Mouse (Mus musculus): ENCODE measurements around the gene Abcd2. TPM values are rescaled to one million over a fixed set of nuclear protein-coding genes. Genes with fewer than 3 reads are reported as not detected.
A peak's percentile ranks its signal among the peaks of the same experiment; 100 is the strongest.

The Abcd2 gene
- total RNA-seq (2021) (1 to 10 TPM; 3.9 to 4.8 TPM), polyA plus RNA-seq (2012; rRNA removed) (2.2 and 2.3 TPM in 2 replicates)
- long read RNA-seq, full-length matches to known transcripts: 4 of 5 reads
- long read RNA-seq, partial matches to known transcripts: 0 of 5 reads
- long read RNA-seq, other reads (novel, unspliced or antisense): 1 of 5 reads

DNA sequence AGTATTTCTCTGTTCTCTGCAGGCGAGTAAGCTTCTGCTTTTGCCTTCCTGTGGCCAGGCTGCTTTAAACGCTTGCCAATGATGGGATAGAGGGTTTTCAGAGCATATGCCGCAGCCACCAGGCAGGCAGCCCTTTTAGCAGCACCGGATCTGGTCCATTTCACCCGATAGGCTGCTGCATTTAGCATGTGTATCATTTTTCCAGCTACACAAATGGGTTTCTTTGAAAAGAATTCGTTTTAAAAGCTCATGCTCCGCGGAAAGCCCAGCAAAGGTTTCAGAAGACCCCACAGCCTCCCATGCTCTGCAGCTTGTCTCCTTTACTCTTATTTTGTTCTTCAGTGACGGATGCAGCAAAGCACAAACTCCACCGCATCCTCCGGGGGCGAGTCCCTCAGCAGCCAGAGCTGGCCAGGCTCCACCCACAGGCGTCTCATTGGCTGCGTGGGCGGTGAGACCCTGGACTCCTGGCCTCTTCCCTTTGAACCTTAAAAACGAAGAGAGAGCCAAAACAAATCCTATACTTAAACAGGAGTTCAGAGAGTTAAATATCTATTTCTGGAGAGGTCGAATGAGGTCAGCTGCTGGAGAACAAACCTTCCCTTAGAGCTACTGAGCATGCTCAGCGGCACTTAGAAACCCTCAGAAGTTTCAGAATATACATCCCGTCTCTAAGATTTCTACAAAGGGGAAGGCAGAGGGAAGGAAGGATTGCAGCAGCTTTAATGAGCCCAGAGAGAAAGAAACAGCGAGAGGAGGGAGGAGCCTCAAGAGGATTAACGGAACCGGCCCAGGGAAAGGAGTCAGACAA lies at the start of gene Abcd2:
Gene Abcd2, minus strand, starts transcription at position 388 of the 811 bp plus-strand sequence.
- no peaks in the 10 kb centered on the region; the same call in none of the 2 replicates for H3K4me1 ChIP-seq (ENCODE audit: control insufficient read depth, insufficient read depth, low read length)
- H3K9ac ChIP-seq (ENCODE audit: low read depth, low read length): peak within 1 kb of the TSS; percentile 66
- peak within 1 kb of the TSS; percentile 62 for H3K4me3 ChIP-seq
- H3K27me3 ChIP-seq (ENCODE audit: control insufficient read depth, insufficient read depth, low read length): no peaks in the 10 kb centered on the region
- H3K36me3 ChIP-seq (ENCODE audit: control insufficient read depth, insufficient read depth, low read length): peaks cover 3% of the 10 kb centered on the region
- whole genome bisulfite sequencing: under 1% methylated on average over 22 of the region's 22 CpGs
- peak within 1 kb of the TSS; percentile 83 for H3K27ac ChIP-seq
- peak; percentile 80 to 84 for DNase-seq
- intact Hi-C loops (cut with DNase I): no loop called here
- H3K79me2 ChIP-seq (replicated peaks; ENCODE audit: control insufficient read depth, insufficient read depth, low read length): no peaks in the 10 kb centered on the region
- no peak for TF ChIP-seq CTCF (IDR thresholded peaks at IDR 0.05)
- peak; percentile 39 for TF ChIP-seq POLR2A (IDR thresholded peaks at IDR 0.05; ENCODE audit: insufficient read depth, low read depth, low read length)
- no peak for TF ChIP-seq EP300 (IDR thresholded peaks at IDR 0.05; ENCODE audit: insufficient read depth, low read depth, low read length)

DNA sequence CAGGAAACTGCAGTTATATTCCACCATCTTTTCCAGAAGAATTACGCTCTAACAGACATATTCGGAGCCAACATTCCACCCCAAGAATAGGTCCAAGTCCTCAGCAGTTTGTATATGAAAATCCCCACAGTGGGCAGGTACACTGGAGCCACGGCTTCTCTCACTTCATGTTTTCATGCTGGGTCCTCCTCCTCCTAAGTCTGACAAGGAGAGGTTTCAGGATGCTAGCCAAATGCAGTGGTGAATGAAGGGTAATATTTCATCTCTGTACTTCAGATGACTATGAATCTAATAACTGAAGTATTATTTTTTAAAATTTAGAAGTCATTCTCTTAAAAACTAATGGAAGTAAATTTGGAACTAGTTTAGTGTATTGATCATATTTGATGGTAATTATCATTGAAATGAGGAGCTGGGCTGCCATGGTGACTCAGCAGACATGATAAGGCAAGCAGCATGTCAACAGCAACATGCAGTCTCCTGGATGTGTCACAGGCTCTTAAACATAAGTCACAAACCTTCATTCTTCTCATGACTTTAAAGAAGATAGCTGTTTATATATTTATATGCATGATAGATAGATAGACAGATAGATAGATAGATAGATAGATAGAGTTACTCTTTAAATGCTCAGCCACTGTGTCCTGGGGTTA lies 49.2 kb upstream of the Abcd2 start:
- Histone ChIP-seq H3K4me3 (no peak overlapping the region), H3K79me2 (replicated peaks; ENCODE audit: control insufficient read depth, insufficient read depth, low read length) (no peaks in the 10 kb centered on the region), H3K27ac (no peak overlapping the region), H3K36me3 (ENCODE audit: control insufficient read depth, insufficient read depth, low read length) (no peaks in the 10 kb centered on the region), H3K4me1 (ENCODE audit: control insufficient read depth, insufficient read depth, low read length) (no peaks in the 10 kb centered on the region), H3K9ac (ENCODE audit: low read depth, low read length) (no peak overlapping the region), H3K27me3 (ENCODE audit: control insufficient read depth, insufficient read depth, low read length) (no peaks in the 10 kb centered on the region)
- DNase-seq: no peak
- no peak for TF ChIP-seq EP300 (IDR thresholded peaks at IDR 0.05; ENCODE audit: insufficient read depth, low read depth, low read length)
- TF ChIP-seq POLR2A (IDR thresholded peaks at IDR 0.05; ENCODE audit: insufficient read depth, low read depth, low read length): no peak
- no peak for TF ChIP-seq CTCF (IDR thresholded peaks at IDR 0.05)
- WGBS: 81% methylated on average over 3 of the region's 3 CpGs
- intact Hi-C loops (cut with DNase I): no loop called here

DNA sequence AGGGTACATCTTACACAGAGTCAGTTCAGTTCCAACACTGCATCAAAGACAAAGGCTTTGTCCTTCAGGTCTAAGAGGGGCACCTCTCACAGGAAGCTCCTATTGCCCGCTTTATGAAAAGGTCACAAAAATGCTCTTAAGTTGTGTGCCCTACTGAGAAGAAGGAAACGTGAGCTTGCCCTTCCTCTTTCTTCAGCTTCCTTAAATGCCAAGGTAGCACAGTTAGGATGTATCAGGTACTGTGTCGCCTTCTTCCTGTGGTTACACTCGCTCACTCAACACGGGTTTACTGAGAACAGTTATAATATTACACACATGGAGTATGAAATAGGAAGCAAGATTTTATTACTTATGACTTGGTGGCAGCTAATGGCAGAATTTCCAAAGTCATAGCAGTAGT lies 45.7 kb upstream of the Abcd2 start:
- Histone ChIP-seq H3K36me3 (ENCODE audit: control insufficient read depth, insufficient read depth, low read length) (no peaks in the 10 kb centered on the region), H3K9ac (ENCODE audit: low read depth, low read length) (no peak overlapping the region), H3K27ac (no peak overlapping the region), H3K4me3 (no peak overlapping the region), H3K27me3 (ENCODE audit: control insufficient read depth, insufficient read depth, low read length) (no peaks in the 10 kb centered on the region), H3K79me2 (replicated peaks; ENCODE audit: control insufficient read depth, insufficient read depth, low read length) (no peaks in the 10 kb centered on the region), H3K4me1 (ENCODE audit: control insufficient read depth, insufficient read depth, low read length) (no peaks in the 10 kb centered on the region)
- TF ChIP-seq EP300 (IDR thresholded peaks at IDR 0.05; ENCODE audit: insufficient read depth, low read depth, low read length): no peak
- TF ChIP-seq CTCF (IDR thresholded peaks at IDR 0.05): no peak
- TF ChIP-seq POLR2A (IDR thresholded peaks at IDR 0.05; ENCODE audit: insufficient read depth, low read depth, low read length): no peak
- WGBS: 77% methylated on average over 5 of the region's 5 CpGs
- intact Hi-C loops (cut with DNase I): no loop called here
- no peak for DNase-seq

GRCm38 (mm10) chr15:91206518-91206917 lies 14.9 kb upstream of the Abcd2 start:
- H3K4me3 ChIP-seq: no peak overlapping the region
- WGBS: 92% methylated on average over 5 of the region's 5 CpGs
- no peaks in the 10 kb centered on the region for H3K27me3 ChIP-seq (ENCODE audit: control insufficient read depth, insufficient read depth, low read length)
- H3K9ac ChIP-seq (ENCODE audit: low read depth, low read length): no peak overlapping the region
- no peak for DNase-seq
- H3K4me1 ChIP-seq (ENCODE audit: control insufficient read depth, insufficient read depth, low read length): no peaks in the 10 kb centered on the region
- no peaks in the 10 kb centered on the region for H3K79me2 ChIP-seq (replicated peaks; ENCODE audit: control insufficient read depth, insufficient read depth, low read length)
- H3K27ac ChIP-seq: no peak overlapping the region
- intact Hi-C loops (cut with DNase I): no loop called here
- TF ChIP-seq POLR2A (IDR thresholded peaks at IDR 0.05; ENCODE audit: insufficient read depth, low read depth, low read length): no peak
- no peaks in the 10 kb centered on the region for H3K36me3 ChIP-seq (ENCODE audit: control insufficient read depth, insufficient read depth, low read length)

DNA sequence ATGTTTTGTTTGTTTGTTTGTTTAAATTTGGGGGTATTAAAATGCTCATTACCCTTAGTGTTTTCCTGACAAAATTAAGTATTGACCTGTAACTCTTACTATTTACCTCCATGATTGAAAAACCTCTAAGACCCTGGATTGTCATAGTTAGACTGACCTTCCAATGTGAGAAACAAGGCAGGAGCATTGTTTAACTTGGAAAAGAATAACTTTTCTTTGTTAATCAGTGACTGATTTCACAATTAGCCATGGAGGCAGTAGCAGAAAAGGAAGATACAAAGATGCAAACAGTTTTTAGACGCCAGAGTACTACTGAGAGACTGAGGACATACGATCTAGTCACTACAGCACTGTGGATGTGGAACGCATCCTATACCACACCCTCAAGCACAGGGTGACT lies 11.9 kb upstream of the Abcd2 start:
- Histone ChIP-seq H3K27me3 (ENCODE audit: control insufficient read depth, insufficient read depth, low read length) (no peaks in the 10 kb centered on the region), H3K4me3 (no peak overlapping the region), H3K79me2 (replicated peaks; ENCODE audit: control insufficient read depth, insufficient read depth, low read length) (no peaks in the 10 kb centered on the region), H3K4me1 (ENCODE audit: control insufficient read depth, insufficient read depth, low read length) (no peaks in the 10 kb centered on the region), H3K9ac (ENCODE audit: low read depth, low read length) (no peak overlapping the region), H3K36me3 (ENCODE audit: control insufficient read depth, insufficient read depth, low read length) (no peaks in the 10 kb centered on the region), H3K27ac (no peak overlapping the region)
- TF ChIP-seq POLR2A (IDR thresholded peaks at IDR 0.05; ENCODE audit: insufficient read depth, low read depth, low read length): no peak
- TF ChIP-seq CTCF (IDR thresholded peaks at IDR 0.05): no peak
- TF ChIP-seq EP300 (IDR thresholded peaks at IDR 0.05; ENCODE audit: insufficient read depth, low read depth, low read length): no peak
- 84% methylated on average over 3 of the region's 3 CpGs for WGBS
- intact Hi-C loops (cut with DNase I): no loop called here
- no peak for DNase-seq

DNA sequence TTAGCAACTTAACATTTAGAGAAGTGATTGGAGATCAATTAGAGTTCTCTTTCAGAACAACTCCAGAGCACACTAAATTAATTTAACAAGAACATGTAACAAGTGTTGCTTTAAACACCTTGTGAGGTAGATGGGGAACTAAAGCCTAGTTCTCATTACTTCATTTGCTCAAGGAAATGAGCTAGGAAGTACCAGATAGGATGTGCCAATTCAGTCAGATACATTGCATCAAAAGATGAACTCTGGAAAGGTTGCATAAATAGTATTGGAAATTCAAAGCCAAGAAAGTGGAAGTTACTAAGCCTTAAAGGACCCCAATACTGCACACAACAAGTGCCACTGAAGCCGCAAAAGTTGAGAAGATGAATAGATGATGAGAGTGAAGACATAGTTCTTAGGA lies 10.9 kb upstream of the Abcd2 start:
- Histone ChIP-seq H3K36me3 (ENCODE audit: control insufficient read depth, insufficient read depth, low read length) (no peaks in the 10 kb centered on the region), H3K27ac (no peak overlapping the region), H3K27me3 (ENCODE audit: control insufficient read depth, insufficient read depth, low read length) (no peaks in the 10 kb centered on the region), H3K9ac (ENCODE audit: low read depth, low read length) (no peak overlapping the region), H3K79me2 (replicated peaks; ENCODE audit: control insufficient read depth, insufficient read depth, low read length) (no peaks in the 10 kb centered on the region), H3K4me3 (no peak overlapping the region), H3K4me1 (ENCODE audit: control insufficient read depth, insufficient read depth, low read length) (no peaks in the 10 kb centered on the region)
- TF ChIP-seq POLR2A (IDR thresholded peaks at IDR 0.05; ENCODE audit: insufficient read depth, low read depth, low read length): no peak
- TF ChIP-seq EP300 (IDR thresholded peaks at IDR 0.05; ENCODE audit: insufficient read depth, low read depth, low read length): no peak
- no peak for TF ChIP-seq CTCF (IDR thresholded peaks at IDR 0.05)
- WGBS: 91% methylated on average over 1 of the region's 1 CpGs
- intact Hi-C loops (cut with DNase I): no loop called here
- DNase-seq: no peak

Data from heart, adult 2 months (tissue).